9 mouse cellular contexts compared by ENCODE assay signal in the genomic region with DNA sequence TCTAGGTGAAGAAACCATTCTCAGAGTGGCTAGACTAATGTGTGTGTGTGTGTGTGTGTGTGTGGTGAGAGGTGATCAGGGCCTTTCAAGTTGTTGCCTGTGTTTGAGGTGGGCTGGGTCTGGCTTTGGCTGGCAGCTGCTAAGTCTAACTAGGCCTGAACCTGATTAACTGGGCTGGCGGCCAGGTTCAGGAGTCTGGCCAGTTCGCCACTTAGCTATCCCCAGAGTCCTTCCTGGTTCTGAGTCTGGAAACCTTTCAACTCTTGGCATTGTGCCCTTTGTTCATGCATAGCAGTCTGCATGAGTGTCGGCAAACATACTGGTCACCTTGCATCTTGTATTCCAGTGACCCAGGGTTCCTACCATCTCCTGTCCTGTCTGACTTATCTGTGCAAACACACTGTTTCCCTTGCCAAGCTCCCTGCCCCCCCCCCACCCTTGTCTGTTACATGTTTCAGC. TPM values are rescaled to one million over a fixed set of nuclear protein-coding genes. Genes with fewer than 3 reads are reported as not detected.
DNase-seq lines count a peak whose midpoint lies in the region; ATAC-seq lines count a peak whose summit lies in the region.
"Had no signal": no experiment of that assay in that cellular context is flagged by ENCODE, and none has a peak within 500 bp of the region (broad histone marks: within the 10 kb centered on the region; RNA-seq: fewer than 3 reads in every experiment).

No protein-coding gene starts in this region.

- peak; percentile 88 for ATAC-seq in embryonic facial prominence, embryonic 14.5 days (ENCODE audit: low read depth)
- ATAC-seq in stomach, embryonic 16.5 days (ENCODE audit: insufficient read depth, low FRiP score): peak; percentile 82

- 29% methylated on average over 3 of the region's 3 CpGs for WGBS in embryonic facial prominence, embryonic 14.5 days
- WGBS in stomach, embryonic 16.5 days: 26% methylated on average over 3 of the region's 3 CpGs

- H3K27ac ChIP-seq in embryonic facial prominence, embryonic 14.5 days (replicated peaks; ENCODE audit: low read depth, low read length): no peak overlapping the region
- H3K27ac ChIP-seq in stomach, embryonic 16.5 days (ENCODE audit: low read length): peak overlapping the region; percentile 31; the same call in 1 of the 2 replicates
- H3K27ac ChIP-seq: liver, embryonic 14.5 days had no signal

- H3K4me3 ChIP-seq in embryonic facial prominence, embryonic 14.5 days (ENCODE audit: low read depth, low read length): no peak overlapping the region
- H3K4me3 ChIP-seq in stomach, embryonic 16.5 days (replicated peaks; ENCODE audit: low read length): no peak overlapping the region

- H3K27me3 ChIP-seq in embryonic facial prominence, embryonic 14.5 days (replicated peaks; ENCODE audit: control insufficient read depth, insufficient read depth, low read length): no peaks in the 10 kb centered on the region
- no peaks in the 10 kb centered on the region for H3K27me3 ChIP-seq in stomach, embryonic 16.5 days (ENCODE audit: control insufficient read depth, insufficient read depth, low read length)

- peak; percentile 69 to 77 for DNase-seq in urinary bladder, adult 18-20 months (ENCODE audit: low spot score in 2 of 2)
- DNase-seq in urinary bladder, postnatal 10 days (ENCODE audit: low spot score): no peak
- DNase-seq in embryonic facial prominence, embryonic 14.5 days (ENCODE audit: low spot score): peak; percentile 88
- DNase-seq in heart, postnatal 4 days: peak; percentile 93
- peak; percentile 87 to 93 for DNase-seq in lung, adult 18-20 months
- no peak for DNase-seq in left cerebral cortex, adult 9 months (ENCODE audit: low spot score in 2 of 2)
- no peak for DNase-seq in retina, postnatal 1 day

- H3K4me2 ChIP-seq in embryonic facial prominence, embryonic 14.5 days (ENCODE audit: low read depth, low read length): no peak overlapping the region
- H3K4me2 ChIP-seq in stomach, embryonic 16.5 days (ENCODE audit: low read depth, low read length): no peak overlapping the region

- no peaks in the 10 kb centered on the region for H3K9me3 ChIP-seq in embryonic facial prominence, embryonic 14.5 days (ENCODE audit: control insufficient read depth, low read length)
- no peaks in the 10 kb centered on the region for H3K9me3 ChIP-seq in stomach, embryonic 16.5 days (replicated peaks; ENCODE audit: control insufficient read depth, low read length)

- no peaks in the 10 kb centered on the region for H3K36me3 ChIP-seq in embryonic facial prominence, embryonic 14.5 days (ENCODE audit: control insufficient read depth, insufficient read depth, low read length)
- H3K36me3 ChIP-seq in stomach, embryonic 16.5 days (ENCODE audit: control insufficient read depth, insufficient read depth, low read length): no peaks in the 10 kb centered on the region

- H3K4me1 ChIP-seq in embryonic facial prominence, embryonic 14.5 days (ENCODE audit: control insufficient read depth, insufficient read depth, low read length): peaks cover 12% of the 10 kb centered on the region
- H3K4me1 ChIP-seq in stomach, embryonic 16.5 days (ENCODE audit: control insufficient read depth, insufficient read depth, low read length): peaks cover 14% of the 10 kb centered on the region

- no peak overlapping the region for H3K9ac ChIP-seq in embryonic facial prominence, embryonic 14.5 days (ENCODE audit: low read depth, low read length)
- H3K9ac ChIP-seq in stomach, embryonic 16.5 days (ENCODE audit: low read length): 0 out of 2 replicates have a peak overlapping the region, but pooled peaks have one; percentile 31
- H3K9ac ChIP-seq: liver, embryonic 14.5 days had no signal

RNA-seq across cellular contexts. Expression of gene Phactr2, which starts 27.4 kb away (rescaled TPM):
- 37.8 and 39.9 TPM in 2 replicates for polyA plus RNA-seq in embryonic facial prominence, embryonic 14.5 days (2014; fragmentation: Nextera tagmentation; extraction: Ambion mirVana)
- 10 to 100 TPM; 78.3 to 79.5 TPM for total RNA-seq in heart, postnatal 4 days (2021)
- 24.3 and 26.4 TPM in 2 replicates for polyA plus RNA-seq in stomach, embryonic 16.5 days (2015; fragmentation: Nextera tagmentation; extraction: Ambion mirVana)

RNA-seq across cellular contexts. Expression of gene Fuca2, which starts 52.5 kb away (rescaled TPM):
- polyA plus RNA-seq in embryonic facial prominence, embryonic 14.5 days (2014; fragmentation: Nextera tagmentation; extraction: Ambion mirVana): 63.4 and 64.3 TPM in 2 replicates
- total RNA-seq in heart, postnatal 4 days (2021): 100 to 1,000 TPM; 261 to 315 TPM
- 101 and 105 TPM in 2 replicates for polyA plus RNA-seq in stomach, embryonic 16.5 days (2015; fragmentation: Nextera tagmentation; extraction: Ambion mirVana)

Comparison
In these comparisons a context has a peak if more than half of its experiments do, and no peak if none do; other contexts are left out.
1. DNase-seq: peak in urinary bladder, adult 18-20 months (2 of 2), embryonic facial prominence, embryonic 14.5 days (single experiment), heart, postnatal 4 days (single experiment) and lung, adult 18-20 months (2 of 2); none in urinary bladder, postnatal 10 days (single experiment), left cerebral cortex, adult 9 months (0 of 2) and retina, postnatal 1 day (single experiment).